Mouse (Mus musculus): ENCODE results near the gene Fam111a. TPM values are rescaled to one million over a fixed set of nuclear protein-coding genes. Genes with fewer than 3 reads are reported as not detected.

Fam111a gene
- polyA plus RNA-seq, 1 experiment from 2014 or later, result 5.3 TPM

- no peak for ATAC-seq
- H3K27ac ChIP-seq (ENCODE audit: low read length), result no peak overlapping the region
- no peak overlapping the region for H3K4me2 ChIP-seq (ENCODE audit: low read length)
- H3K4me3 ChIP-seq (ENCODE audit: low read depth, low read length), result no peak overlapping the region
- H3K27me3 ChIP-seq (ENCODE audit: control insufficient read depth, insufficient read depth, low read depth, low read length), result no peaks in the 10 kb centered on the region
- no peaks in the 10 kb centered on the region for H3K36me3 ChIP-seq (ENCODE audit: control insufficient read depth, insufficient read depth, low read length)
- 88% methylated on average over 4 of the region's 4 CpGs for WGBS
- H3K9me3 ChIP-seq (replicated peaks; ENCODE audit: control insufficient read depth, low read length, poor library complexity, severe bottlenecking), result no peaks in the 10 kb centered on the region
- H3K9ac ChIP-seq (ENCODE audit: low read depth, low read length), result no peak overlapping the region
- no peaks in the 10 kb centered on the region for H3K4me1 ChIP-seq (ENCODE audit: control insufficient read depth, insufficient read depth, low read length)
Observed at GRCm38 (mm10) chr19:12634963-12635362, 89.4 kb downstream of the Fam111a start.

- Histone ChIP-seq H3K36me3 (ENCODE audit: control insufficient read depth, insufficient read depth, low read length) (no peaks in the 10 kb centered on the region), H3K4me1 (ENCODE audit: control insufficient read depth, insufficient read depth, low read length) (no peaks in the 10 kb centered on the region), H3K27me3 (ENCODE audit: control insufficient read depth, insufficient read depth, low read depth, low read length) (no peaks in the 10 kb centered on the region), H3K9ac (ENCODE audit: low read depth, low read length) (no peak overlapping the region), H3K27ac (ENCODE audit: low read length) (no peak overlapping the region), H3K4me3 (ENCODE audit: low read depth, low read length) (no peak overlapping the region), H3K4me2 (ENCODE audit: low read length) (no peak overlapping the region), H3K9me3 (replicated peaks; ENCODE audit: control insufficient read depth, low read length, poor library complexity, severe bottlenecking) (no peaks in the 10 kb centered on the region)
- no peak for ATAC-seq
- WGBS, result 70% methylated on average over 3 of the region's 3 CpGs
Observed at GRCm38 (mm10) chr19:12636863-12637262, 91.3 kb downstream of the Fam111a start.

- Histone ChIP-seq H3K27me3 (ENCODE audit: control insufficient read depth, insufficient read depth, low read depth, low read length) (no peaks in the 10 kb centered on the region), H3K9ac (ENCODE audit: low read depth, low read length) (no peak overlapping the region), H3K4me1 (ENCODE audit: control insufficient read depth, insufficient read depth, low read length) (no peaks in the 10 kb centered on the region), H3K4me3 (ENCODE audit: low read depth, low read length) (no peak overlapping the region), H3K27ac (ENCODE audit: low read length) (no peak overlapping the region), H3K4me2 (ENCODE audit: low read length) (no peak overlapping the region), H3K36me3 (ENCODE audit: control insufficient read depth, insufficient read depth, low read length) (no peaks in the 10 kb centered on the region), H3K9me3 (replicated peaks; ENCODE audit: control insufficient read depth, low read length, poor library complexity, severe bottlenecking) (no peaks in the 10 kb centered on the region)
- 91% methylated on average over 1 of the region's 1 CpGs for WGBS
- no peak for ATAC-seq
Observed at GRCm38 (mm10) chr19:12638049-12638448, 92.5 kb downstream of the Fam111a start.

Other genes with a start within 250 kb of the Fam111a start
- not detected in 2 replicates for gene Olfr1436, start 246.6 kb upstream of the Fam111a start, polyA plus RNA-seq (2015; fragmentation: Nextera tagmentation; extraction: Ambion mirVana)
- not detected in 2 replicates for gene Olfr1437, start 220.6 kb upstream of the Fam111a start, polyA plus RNA-seq (2015; fragmentation: Nextera tagmentation; extraction: Ambion mirVana)
- not detected in 2 replicates for gene Olfr1438-ps1, start 209.8 kb upstream of the Fam111a start, polyA plus RNA-seq (2015; fragmentation: Nextera tagmentation; extraction: Ambion mirVana)
- not detected in 2 replicates for gene Olfr1440, start 158.5 kb upstream of the Fam111a start, polyA plus RNA-seq (2015; fragmentation: Nextera tagmentation; extraction: Ambion mirVana)
- gene Olfr1441, start 128.3 kb upstream of the Fam111a start, polyA plus RNA-seq (2015; fragmentation: Nextera tagmentation; extraction: Ambion mirVana), result not detected in 2 replicates
- gene Pfpl, start 117.8 kb upstream of the Fam111a start, polyA plus RNA-seq (2015; fragmentation: Nextera tagmentation; extraction: Ambion mirVana), result not detected in 2 replicates
- 0.69 and 0.71 TPM in 2 replicates for gene Mpeg1, start 85.0 kb upstream of the Fam111a start, polyA plus RNA-seq (2015; fragmentation: Nextera tagmentation; extraction: Ambion mirVana)
- 38.6 and 39.3 TPM in 2 replicates for gene Dtx4, start 44.3 kb upstream of the Fam111a start, polyA plus RNA-seq (2015; fragmentation: Nextera tagmentation; extraction: Ambion mirVana)
- gene Gm4952, start 54.2 kb downstream of the Fam111a start, polyA plus RNA-seq (2015; fragmentation: Nextera tagmentation; extraction: Ambion mirVana), result 0.09 TPM in 1 of 2 replicates, not detected in the other
- gene Glyat, start 87.6 kb downstream of the Fam111a start, polyA plus RNA-seq (2015; fragmentation: Nextera tagmentation; extraction: Ambion mirVana), result not detected in 2 replicates
- not detected in 2 replicates for gene Olfr1442, start 124.7 kb downstream of the Fam111a start, polyA plus RNA-seq (2015; fragmentation: Nextera tagmentation; extraction: Ambion mirVana)
- not detected in 2 replicates for gene Olfr1443, start 132.4 kb downstream of the Fam111a start, polyA plus RNA-seq (2015; fragmentation: Nextera tagmentation; extraction: Ambion mirVana)
- gene Keg1, start 150.0 kb downstream of the Fam111a start, polyA plus RNA-seq (2015; fragmentation: Nextera tagmentation; extraction: Ambion mirVana), result not detected in 2 replicates
- gene Cntf, start 219.9 kb downstream of the Fam111a start, polyA plus RNA-seq (2015; fragmentation: Nextera tagmentation; extraction: Ambion mirVana), result 1.4 and 2.0 TPM in 2 replicates